Mouse (Mus musculus) embryonic facial prominence, embryonic 15.5 days (tissue): ENCODE measurements around the gene Atf3. TPM values are rescaled to one million over a fixed set of nuclear protein-coding genes. Genes with fewer than 3 reads are reported as not detected.

ENCODE experiments used
- ATAC-seq: fragments of 200-750 bp; cut with Nextera tagmentation; 2 replicates; pipeline ENCODE4 v1.8.0; 2017; ENCODE audit warnings: low read depth, moderate TSS enrichment; ENCODE audit not compliant: insufficient number of reproducible peaks, low FRiP score, low TSS enrichment
- H3K27ac ChIP-seq: fragments of 300-500 bp; sonication (generic); replicated peaks from 2 replicates; pipeline ENCODE4 v1.5.1; 2015; ENCODE audit warnings: mild to moderate bottlenecking, inconsistent platforms
- H3K27me3 ChIP-seq: fragments of 300-500 bp; sonication (generic); 2 replicates; pipeline ENCODE4 v1.6.1; 2015; ENCODE audit warnings: inconsistent platforms
- H3K36me3 ChIP-seq: fragments of 300-500 bp; sonication (generic); 2 replicates; pipeline ENCODE4 v1.6.1; 2015; ENCODE audit warnings: mild to moderate bottlenecking, inconsistent platforms
- H3K4me1 ChIP-seq: fragments of 300-500 bp; sonication (generic); 2 replicates; pipeline ENCODE4 v1.6.1; 2015; ENCODE audit warnings: inconsistent platforms
- H3K4me2 ChIP-seq: fragments of 300-500 bp; sonication (generic); replicated peaks from 2 replicates; pipeline ENCODE4 v1.6.1; 2015; ENCODE audit warnings: mild to moderate bottlenecking, inconsistent platforms
- H3K4me3 ChIP-seq: fragments of 300-500 bp; sonication (generic); replicated peaks from 2 replicates; pipeline ENCODE4 v1.5.1; 2015; ENCODE audit warnings: mild to moderate bottlenecking, inconsistent platforms
- H3K9ac ChIP-seq: fragments of 300-500 bp; sonication (generic); 2 replicates; pipeline ENCODE4 v1.6.1; 2015; ENCODE audit warnings: inconsistent platforms
- H3K9me3 ChIP-seq: fragments of 300-500 bp; sonication (generic); replicated peaks from 2 replicates; pipeline ENCODE4 v1.6.1; 2016; ENCODE audit warnings: inconsistent platforms
- WGBS: fragments of 180-500 bp; shearing (Covaris S2); methylation state at CpG from one replicate; pipeline ENCODE4 v1.1.7; 2015; 5-methylcytosine and 5-hydroxymethylcytosine counted together
- polyA plus RNA-seq: library from polyadenylated mRNA; unstranded; fragments of >200 nt; fragmentation: Nextera tagmentation; extraction: Ambion mirVana; gene quantifications from 2 replicates; pipeline ENCODE4 v1.2.1, GENCODE M21; 2015

Gene Atf3
- polyA plus RNA-seq, 1 experiment from 2014 or later = 5.8 TPM

GRCm38 (mm10) chr1:191123696-191124095 lies 94.1 kb downstream of the Atf3 start:
- Histone ChIP-seq H3K4me3 (no peak overlapping the region), H3K9me3 (no peaks in the 10 kb centered on the region), H3K4me1 (peaks cover 3% of the 10 kb centered on the region; the same call in 1 of the 2 replicates), H3K4me2 (no peak overlapping the region), H3K27ac (no peak overlapping the region), H3K9ac (no peak overlapping the region), H3K36me3 (no peaks in the 10 kb centered on the region), H3K27me3 (no peaks in the 10 kb centered on the region)
- no peak for ATAC-seq
- WGBS = 72% methylated on average over 2 of the region's 2 CpGs

GRCm38 (mm10) chr1:191122744-191123143 lies 95.1 kb downstream of the Atf3 start:
- Histone ChIP-seq H3K4me3 (no peak overlapping the region), H3K9me3 (no peaks in the 10 kb centered on the region), H3K9ac (no peak overlapping the region), H3K27ac (no peak overlapping the region), H3K36me3 (no peaks in the 10 kb centered on the region), H3K4me1 (peaks cover 3% of the 10 kb centered on the region; the same call in 1 of the 2 replicates), H3K4me2 (no peak overlapping the region), H3K27me3 (no peaks in the 10 kb centered on the region)
- no peak for ATAC-seq
- WGBS = 47% methylated on average over 3 of the region's 3 CpGs

Other genes with a start within 250 kb of the Atf3 start
- gene Vash2, start 238.7 kb downstream of the Atf3 start, polyA plus RNA-seq = 45.3 and 49.0 TPM in 2 replicates
- 5.7 and 5.9 TPM in 2 replicates for gene Flvcr1, start 191.9 kb downstream of the Atf3 start, polyA plus RNA-seq
- not detected in 2 replicates for gene Spata45, start 181.4 kb downstream of the Atf3 start, polyA plus RNA-seq
- gene Tatdn3, start 155.1 kb downstream of the Atf3 start, polyA plus RNA-seq = 13.8 and 14.7 TPM in 2 replicates
- gene Nsl1, start 155.0 kb downstream of the Atf3 start, polyA plus RNA-seq = 17.6 and 18.2 TPM in 2 replicates
- 5.8 and 7.6 TPM in 2 replicates for gene Batf3, start 120.2 kb downstream of the Atf3 start, polyA plus RNA-seq
- gene Fam71a, start 53.2 kb downstream of the Atf3 start, polyA plus RNA-seq = not detected in 2 replicates
- gene Nenf, start 100.2 kb upstream of the Atf3 start, polyA plus RNA-seq = 106 and 114 TPM in 2 replicates
- gene Tmem206, start 107.9 kb upstream of the Atf3 start, polyA plus RNA-seq = 16.6 and 17.9 TPM in 2 replicates
- gene Ppp2r5a, start 185.2 kb upstream of the Atf3 start, polyA plus RNA-seq = 26.3 and 30.4 TPM in 2 replicates